Mouse (Mus musculus): ENCODE measurements around the gene Irf4. TPM values are rescaled to one million over a fixed set of nuclear protein-coding genes. Genes with fewer than 3 reads are reported as not detected.

Irf4 gene
- polyA plus RNA-seq, 1 experiment from 2014 or later = 0.04 TPM

GRCm38 (mm10) chr13:30766636-30767476, 17.8 kb downstream of the Irf4 start:
- WGBS = 96% methylated on average over 5 of the region's 5 CpGs
- Histone ChIP-seq H3K4me1 (no peaks in the 10 kb centered on the region), H3K4me2 (no peak overlapping the region), H3K36me3 (ENCODE audit: poor library complexity, severe bottlenecking) (no peaks in the 10 kb centered on the region), H3K27ac (no peak overlapping the region), H3K27me3 (no peaks in the 10 kb centered on the region), H3K9ac (no peak overlapping the region), H3K4me3 (no peak overlapping the region), H3K9me3 (replicated peaks) (no peaks in the 10 kb centered on the region)
- no peak for ATAC-seq

- Histone ChIP-seq H3K9me3 (replicated peaks) (no peaks in the 10 kb centered on the region), H3K36me3 (ENCODE audit: poor library complexity, severe bottlenecking) (no peaks in the 10 kb centered on the region), H3K4me3 (no peak overlapping the region), H3K4me1 (no peaks in the 10 kb centered on the region), H3K27me3 (no peaks in the 10 kb centered on the region), H3K27ac (no peak overlapping the region), H3K4me2 (no peak overlapping the region), H3K9ac (no peak overlapping the region)
- 94% methylated on average over 6 of the region's 6 CpGs for WGBS
- no peak for ATAC-seq
Measured at GRCm38 (mm10) chr13:30767477-30768127, 18.6 kb downstream of the Irf4 start.

GRCm38 (mm10) chr13:30776021-30776420, 27.0 kb downstream of the Irf4 start:
- no peaks in the 10 kb centered on the region for H3K36me3 ChIP-seq (ENCODE audit: poor library complexity, severe bottlenecking)
- H3K27ac ChIP-seq = no peak overlapping the region
- H3K9me3 ChIP-seq (replicated peaks) = no peaks in the 10 kb centered on the region
- H3K27me3 ChIP-seq = no peaks in the 10 kb centered on the region
- WGBS = 96% methylated on average over 2 of the region's 2 CpGs
- no peak overlapping the region for H3K4me3 ChIP-seq
- H3K4me1 ChIP-seq = no peaks in the 10 kb centered on the region
- no peak overlapping the region for H3K4me2 ChIP-seq
- no peak overlapping the region for H3K9ac ChIP-seq
- ATAC-seq = no peak

- 86% methylated on average over 11 of the region's 11 CpGs for WGBS
- Histone ChIP-seq H3K4me1 (no peaks in the 10 kb centered on the region), H3K9ac (no peak overlapping the region), H3K9me3 (replicated peaks) (no peaks in the 10 kb centered on the region), H3K4me2 (no peak overlapping the region), H3K4me3 (no peak overlapping the region), H3K36me3 (ENCODE audit: poor library complexity, severe bottlenecking) (no peaks in the 10 kb centered on the region), H3K27ac (no peak overlapping the region), H3K27me3 (no peaks in the 10 kb centered on the region)
- ATAC-seq = no peak
Measured at GRCm38 (mm10) chr13:30777678-30778179, 28.7 kb downstream of the Irf4 start.

GRCm38 (mm10) chr13:30781905-30782304, 32.9 kb downstream of the Irf4 start:
- no peak for ATAC-seq
- no peaks in the 10 kb centered on the region for H3K27me3 ChIP-seq
- WGBS = 66% methylated on average over 2 of the region's 2 CpGs

GRCm38 (mm10) chr13:30782419-30782818, 33.4 kb downstream of the Irf4 start:
- 61% methylated on average over 8 of the region's 8 CpGs for WGBS
- ATAC-seq = no peak
- Histone ChIP-seq H3K36me3 (ENCODE audit: poor library complexity, severe bottlenecking) (no peaks in the 10 kb centered on the region), H3K27me3 (no peaks in the 10 kb centered on the region), H3K4me3 (no peak overlapping the region), H3K9me3 (replicated peaks) (no peaks in the 10 kb centered on the region), H3K4me1 (no peaks in the 10 kb centered on the region), H3K4me2 (no peak overlapping the region), H3K27ac (no peak overlapping the region), H3K9ac (no peak overlapping the region)

More at GRCm38 (mm10) chr13:30781905-30782304, 32.9 kb downstream of the Irf4 start:
- H3K9ac ChIP-seq = no peak overlapping the region
- H3K4me1 ChIP-seq = no peaks in the 10 kb centered on the region
- no peak overlapping the region for H3K4me2 ChIP-seq
- no peak overlapping the region for H3K4me3 ChIP-seq
- H3K36me3 ChIP-seq (ENCODE audit: poor library complexity, severe bottlenecking) = no peaks in the 10 kb centered on the region
- H3K27ac ChIP-seq = no peak overlapping the region
- H3K9me3 ChIP-seq (replicated peaks) = no peaks in the 10 kb centered on the region

GRCm38 (mm10) chr13:30785423-30786040, 36.5 kb downstream of the Irf4 start:
- no peak for ATAC-seq
- no peak overlapping the region for H3K4me2 ChIP-seq
- no peak overlapping the region for H3K9ac ChIP-seq
- H3K9me3 ChIP-seq (replicated peaks) = no peaks in the 10 kb centered on the region
- no peaks in the 10 kb centered on the region for H3K27me3 ChIP-seq
- H3K4me1 ChIP-seq = no peaks in the 10 kb centered on the region
- no peaks in the 10 kb centered on the region for H3K36me3 ChIP-seq (ENCODE audit: poor library complexity, severe bottlenecking)
- H3K4me3 ChIP-seq = no peak overlapping the region
- 95% methylated on average over 4 of the region's 4 CpGs for WGBS
- H3K27ac ChIP-seq = no peak overlapping the region

- H3K4me3 ChIP-seq = no peak overlapping the region
- H3K36me3 ChIP-seq (ENCODE audit: poor library complexity, severe bottlenecking) = no peaks in the 10 kb centered on the region
- 82% methylated on average over 5 of the region's 5 CpGs for WGBS
- no peak overlapping the region for H3K9ac ChIP-seq
- no peaks in the 10 kb centered on the region for H3K9me3 ChIP-seq (replicated peaks)
- H3K27ac ChIP-seq = no peak overlapping the region
- no peaks in the 10 kb centered on the region for H3K27me3 ChIP-seq
- H3K4me2 ChIP-seq = no peak overlapping the region
- peak; percentile 46; the same call in 1 of the 2 replicates for ATAC-seq
- no peaks in the 10 kb centered on the region for H3K4me1 ChIP-seq
Measured at GRCm38 (mm10) chr13:30786235-30787035, 37.4 kb downstream of the Irf4 start.

GRCm38 (mm10) chr13:30787036-30787320, 38.0 kb downstream of the Irf4 start:
- Histone ChIP-seq H3K4me1 (no peaks in the 10 kb centered on the region), H3K27me3 (no peaks in the 10 kb centered on the region), H3K4me2 (no peak overlapping the region), H3K9ac (no peak overlapping the region), H3K9me3 (replicated peaks) (no peaks in the 10 kb centered on the region), H3K36me3 (ENCODE audit: poor library complexity, severe bottlenecking) (no peaks in the 10 kb centered on the region), H3K4me3 (no peak overlapping the region), H3K27ac (no peak overlapping the region)
- WGBS = 58% methylated on average over 2 of the region's 2 CpGs
- 0 out of 2 replicates have a peak, but pooled peaks have one; percentile 17 for ATAC-seq

- Histone ChIP-seq H3K27ac (no peak overlapping the region), H3K9me3 (replicated peaks) (no peaks in the 10 kb centered on the region), H3K27me3 (no peaks in the 10 kb centered on the region), H3K36me3 (ENCODE audit: poor library complexity, severe bottlenecking) (no peaks in the 10 kb centered on the region), H3K4me3 (no peak overlapping the region), H3K4me2 (no peak overlapping the region), H3K4me1 (no peaks in the 10 kb centered on the region), H3K9ac (no peak overlapping the region)
- 82% methylated on average over 2 of the region's 2 CpGs for WGBS
- ATAC-seq = 0 out of 2 replicates have a peak, but pooled peaks have one; percentile 25
Measured at GRCm38 (mm10) chr13:30787556-30787955, 38.5 kb downstream of the Irf4 start.

- Histone ChIP-seq H3K27ac (no peak overlapping the region), H3K27me3 (no peaks in the 10 kb centered on the region), H3K9ac (no peak overlapping the region), H3K4me1 (no peaks in the 10 kb centered on the region), H3K36me3 (ENCODE audit: poor library complexity, severe bottlenecking) (no peaks in the 10 kb centered on the region), H3K4me3 (no peak overlapping the region), H3K9me3 (replicated peaks) (no peaks in the 10 kb centered on the region), H3K4me2 (no peak overlapping the region)
- no peak for ATAC-seq
- 90% methylated on average over 4 of the region's 4 CpGs for WGBS
Measured at GRCm38 (mm10) chr13:30787960-30788359, 38.9 kb downstream of the Irf4 start.

All from forebrain, embryonic 13.5 days (tissue).